Mouse (Mus musculus) E14TG2a.4 (cell line): ENCODE results near the gene Ralgps1.

Experiments used
- CTCF ChIP-seq: conservative IDR thresholded peaks from 2 replicates; pipeline ENCODE4 v1.5.1; 2014; ENCODE audit warnings: low read length
- NANOG ChIP-seq: IDR thresholded peaks from 2 replicates; pipeline ENCODE4 v1.6.1; 2014; ENCODE audit warnings: borderline replicate concordance, low read length, mixed read lengths
- POU5F1 ChIP-seq: IDR thresholded peaks from 2 replicates; pipeline ENCODE4 v1.6.1; 2014; ENCODE audit warnings: low read length, borderline replicate concordance

DNA sequence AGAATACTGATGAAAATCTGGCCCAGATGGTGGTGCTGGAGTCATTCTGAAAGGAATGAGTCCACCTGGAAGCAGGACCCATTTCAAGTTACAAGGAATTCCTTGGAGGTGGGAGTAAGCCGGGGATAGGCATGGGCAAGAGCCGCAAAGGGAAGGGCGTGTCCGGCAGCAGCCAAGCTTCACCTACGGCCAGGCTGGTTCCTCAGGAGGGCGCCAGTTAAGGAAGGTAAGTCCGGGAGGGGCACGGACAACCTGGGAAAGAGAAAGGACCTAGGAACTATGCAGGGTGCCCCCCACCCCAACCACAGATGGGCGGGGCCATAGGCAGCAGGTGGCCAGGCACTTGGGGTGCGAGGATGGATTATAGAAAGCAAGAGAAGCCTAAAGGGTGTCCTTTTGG, 241.6 kb downstream of the Ralgps1 start:
- no peak for TF ChIP-seq CTCF
- TF ChIP-seq POU5F1 = no peak
- no peak for TF ChIP-seq NANOG
